Mouse (Mus musculus): ENCODE results near the gene Cass4. TPM values are rescaled to one million over a fixed set of nuclear protein-coding genes. Genes with fewer than 3 reads are reported as not detected.

Cass4 gene
- 0.35 and 0.49 TPM in 2 replicates for total RNA-seq (2012; rRNA removed)
- 1 to 10 TPM in 1 of 2 experiments, not detected in 1; 5.5 TPM for polyA plus RNA-seq (2012; ENCODE audit: insufficient read depth in 1 of 2, insufficient read length in 2 of 2, low read depth in 1 of 2, low replicate concordance in 2 of 2, missing spikeins in 1 of 2)

GRCm38 (mm10) chr2:172393391-172394051 lies at the start of gene Cass4:
TSS of gene Cass4 (plus strand) at chr2:172393794.
- H3K9me3 ChIP-seq (replicated peaks; ENCODE audit: insufficient read depth, low read length): no peaks in the 10 kb centered on the region
- H3K27me3 ChIP-seq (ENCODE audit: control insufficient read depth in 1 of 2, insufficient read depth in 2 of 2, low read length in 2 of 2): no peaks in the 10 kb centered on the region
- peak within 1 kb of the TSS; percentile 67 for H3K9ac ChIP-seq (ENCODE audit: control insufficient read depth, low read depth, low read length, poor library complexity, severe bottlenecking)
- H3K79me2 ChIP-seq (ENCODE audit: control insufficient read depth, insufficient read depth, low read length, poor library complexity): no peaks in the 10 kb centered on the region
- H3K27ac ChIP-seq (ENCODE audit: control insufficient read depth, low read depth, low read length): peak within 1 kb of the TSS; percentile 24; the same call in 1 of the 2 replicates
- DNase-seq (ENCODE audit: low read depth, low spot score): peak; percentile 83
- no peak for TF ChIP-seq MEF2A (IDR thresholded peaks at IDR 0.05; ENCODE audit: extremely low read depth, insufficient replicate concordance, low read depth, low read length, poor library complexity, severe bottlenecking)
- TF ChIP-seq CTCF (IDR thresholded peaks at IDR 0.05 in 2 of 3, conservative IDR thresholded peaks at IDR 0.05 in 1 of 3; ENCODE audit: control insufficient read depth in 1 of 3, insufficient read depth in 1 of 3, low read depth in 2 of 3, low read length in 3 of 3, poor library complexity in 1 of 3, severe bottlenecking in 1 of 3): no peak
- peak; percentile 65; the same call in 1 of the 2 replicates for TF ChIP-seq TBP (IDR thresholded peaks at IDR 0.05; ENCODE audit: low read depth, low read length)
- TF ChIP-seq RCOR1 (IDR thresholded peaks at IDR 0.05; ENCODE audit: low read depth, low read length): no peak
- TF ChIP-seq E2F4 (IDR thresholded peaks at IDR 0.05; ENCODE audit: borderline replicate concordance, low read depth, low read length): no peak
- TF ChIP-seq POLR2A (IDR thresholded peaks at IDR 0.05; ENCODE audit: control insufficient read depth in 1 of 2, insufficient read depth in 1 of 2, low read depth in 1 of 2, low read length in 2 of 2, poor library complexity in 1 of 2): peak in 1 of 2 experiments; percentile 40; a peak in 1 of 4 replicates
- TF ChIP-seq MAX (IDR thresholded peaks at IDR 0.05; ENCODE audit: low read length): peak; percentile 50; the same call in 1 of the 2 replicates
- no peak for TF ChIP-seq UBTF (IDR thresholded peaks at IDR 0.05; ENCODE audit: borderline replicate concordance, insufficient read depth, low read depth, low read length)
- TF ChIP-seq ZC3H11A (IDR thresholded peaks at IDR 0.05; ENCODE audit: low read depth, low read length): no peak
- TF ChIP-seq ZKSCAN1 (IDR thresholded peaks at IDR 0.05; ENCODE audit: low read depth, low read length): no peak
- TF ChIP-seq TCF12 (IDR thresholded peaks at IDR 0.05; ENCODE audit: low read depth, low read length): peak; percentile 17; the same call in 1 of the 2 replicates
- TF ChIP-seq ETS1 (IDR thresholded peaks at IDR 0.05; ENCODE audit: low read depth, low read length): peak; percentile 21; the same call in 1 of the 2 replicates
- TF ChIP-seq ZMIZ1 (IDR thresholded peaks at IDR 0.05; ENCODE audit: low read depth, low read length): no peak
- TF ChIP-seq GATA1 (IDR thresholded peaks at IDR 0.05; ENCODE audit: low read depth, low read length): no peak
- peak; percentile 55; the same call in 1 of the 2 replicates for TF ChIP-seq MYC (IDR thresholded peaks at IDR 0.05; ENCODE audit: low read depth, low read length)
- TF ChIP-seq ZNF384 (IDR thresholded peaks at IDR 0.05; ENCODE audit: low read depth, low read length): peak; percentile 96
- TF ChIP-seq MXI1 (IDR thresholded peaks at IDR 0.05; ENCODE audit: low read depth, low read length): no peak; the same call in 1 of the 2 replicates
- TF ChIP-seq HCFC1 (IDR thresholded peaks at IDR 0.05; ENCODE audit: low read depth, low read length): no peak
- TF ChIP-seq TAL1 (IDR thresholded peaks at IDR 0.05; ENCODE audit: low read length): no peak
- no peak for TF ChIP-seq USF2 (IDR thresholded peaks at IDR 0.05; ENCODE audit: borderline replicate concordance in 1 of 2, insufficient read depth in 1 of 2, low read depth in 1 of 2, low read length in 2 of 2)
- no peak for TF ChIP-seq EP300 (IDR thresholded peaks at IDR 0.05; ENCODE audit: low read depth in 1 of 2, low read length in 2 of 2)
- H3K4me1 ChIP-seq (ENCODE audit: control insufficient read depth in 1 of 2, insufficient read depth in 2 of 2, low read length in 2 of 2): peaks cover 0 to 12% of the 10 kb centered on the region in 2 experiments; a peak in 3 of 4 replicates
- H3K4me3 ChIP-seq (ENCODE audit: control insufficient read depth in 1 of 2, insufficient read depth in 1 of 2, low read depth in 2 of 2, low read length in 2 of 2): peak within 1 kb of the TSS; percentile 71 to 84
- H3K36me3 ChIP-seq (ENCODE audit: control insufficient read depth in 1 of 2, insufficient read depth in 2 of 2, low read length in 2 of 2): peaks cover 0 to 5% of the 10 kb centered on the region in 2 experiments; a peak in 2 of 4 replicates

Measured in MEL (cell line).